Mouse (Mus musculus) granulocyte monocyte progenitor cell, adult 5-6 weeks (primary cell): ENCODE data around the gene Hivep3. TPM values are rescaled to one million over a fixed set of nuclear protein-coding genes. Genes with fewer than 3 reads are reported as not detected.

Experiments
- ATAC-seq: replicated peaks from 2 replicates; pipeline ENCODE4 v1.8.0; 2016; ENCODE audit warnings: mild to moderate bottlenecking, moderate TSS enrichment, inconsistent platforms; ENCODE audit not compliant: poor library complexity, severe bottlenecking
- total RNA-seq, 2 experiments: library from RNA; stranded (forward) in 1 of 2; stranded (reverse) in 1 of 2; fragments of 200-712, 200-1000 nt in 1 of 2; fragments of >200 nt in 1 of 2; fragmentation: Nextera tagmentation in 1 of 2; gene quantifications; 2 replicates each; pipeline ENCODE4 v1.2.3; 2014 to 2017

Hivep3 gene
- total RNA-seq, 2 experiments from 2014 or later = 4.4 to 11.9 TPM

GRCm38 (mm10) chr4:119865827-119866455, 132.4 kb downstream of the Hivep3 start:
- no peak for ATAC-seq

GRCm38 (mm10) chr4:119867132-119867531, 133.5 kb downstream of the Hivep3 start:
- no peak for ATAC-seq

GRCm38 (mm10) chr4:119870411-119870810, 136.8 kb downstream of the Hivep3 start:
- no peak for ATAC-seq

DNA sequence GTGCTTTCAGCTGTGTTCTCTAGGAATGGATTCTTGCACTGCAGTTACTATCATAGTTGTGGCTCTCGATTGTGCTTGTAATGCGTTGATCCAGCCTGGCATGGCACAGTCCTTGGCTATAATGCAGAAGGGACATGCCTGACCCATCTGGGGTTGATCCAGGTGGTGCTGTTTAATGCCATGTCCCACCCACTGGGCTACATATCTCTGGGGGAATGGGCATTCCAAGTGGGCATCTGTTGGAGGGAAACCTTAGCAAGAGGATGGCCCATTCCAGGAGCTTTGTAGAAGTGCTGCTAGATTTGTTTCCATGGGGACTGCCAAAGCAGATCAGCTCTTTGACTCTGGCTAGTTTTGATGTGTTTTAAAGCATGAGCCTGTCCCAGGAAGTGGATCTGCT, 137.9 kb downstream of the Hivep3 start:
- no peak for ATAC-seq

DNA sequence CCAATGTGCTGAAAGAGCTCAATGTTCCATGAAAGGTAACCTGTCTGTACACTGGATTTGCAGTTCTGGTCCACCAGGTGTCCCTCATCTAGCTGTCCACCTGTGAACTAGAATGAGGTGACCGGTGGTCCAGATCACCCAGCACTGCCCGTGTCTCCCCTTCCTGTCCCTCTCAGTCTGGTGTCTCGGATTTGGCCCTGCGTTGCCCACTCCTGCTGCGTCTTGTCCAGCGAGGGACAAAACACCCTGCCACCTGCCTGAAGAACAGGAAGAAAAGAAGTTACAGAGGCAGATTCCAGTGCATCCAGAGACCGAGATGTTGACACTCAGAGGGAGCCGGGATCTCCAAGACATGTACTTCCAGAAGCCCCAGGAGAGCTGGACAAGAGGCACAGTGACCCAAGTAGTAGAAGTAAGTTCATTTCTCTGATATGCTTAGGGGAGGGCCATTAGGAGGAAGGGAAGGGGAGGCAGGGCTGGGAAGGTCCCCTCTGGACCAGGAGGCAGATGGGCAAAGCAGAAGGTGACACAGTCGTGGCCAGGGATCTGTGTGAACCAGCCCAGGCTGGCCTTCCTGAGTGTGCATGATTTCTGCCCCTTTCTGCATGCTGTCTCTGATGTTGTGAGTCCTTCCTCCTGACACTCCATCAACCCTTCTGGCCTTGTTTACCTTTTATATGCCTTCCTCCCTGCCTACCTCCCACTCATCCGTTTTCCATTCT, 138.4 kb downstream of the Hivep3 start:
- ATAC-seq = no peak

DNA sequence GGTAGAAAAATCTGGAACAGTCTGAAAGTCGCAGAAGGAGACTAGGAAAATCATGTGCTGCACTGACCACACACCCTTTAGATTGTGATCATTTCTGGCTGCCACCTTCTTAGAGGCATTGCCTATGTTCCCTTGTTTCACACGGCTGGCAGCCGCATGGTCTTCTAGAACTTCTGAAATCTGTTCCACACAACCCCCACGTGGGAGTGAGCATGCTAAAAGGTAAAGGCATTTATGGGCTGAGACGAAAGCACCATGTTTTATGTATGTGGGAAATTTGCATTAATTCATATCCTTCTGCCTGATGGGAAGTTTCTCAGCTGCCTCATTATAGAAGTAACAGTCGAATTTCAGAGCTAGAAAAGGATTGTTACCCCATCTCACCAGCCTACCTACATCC, 140.4 kb downstream of the Hivep3 start:
- ATAC-seq = no peak

DNA sequence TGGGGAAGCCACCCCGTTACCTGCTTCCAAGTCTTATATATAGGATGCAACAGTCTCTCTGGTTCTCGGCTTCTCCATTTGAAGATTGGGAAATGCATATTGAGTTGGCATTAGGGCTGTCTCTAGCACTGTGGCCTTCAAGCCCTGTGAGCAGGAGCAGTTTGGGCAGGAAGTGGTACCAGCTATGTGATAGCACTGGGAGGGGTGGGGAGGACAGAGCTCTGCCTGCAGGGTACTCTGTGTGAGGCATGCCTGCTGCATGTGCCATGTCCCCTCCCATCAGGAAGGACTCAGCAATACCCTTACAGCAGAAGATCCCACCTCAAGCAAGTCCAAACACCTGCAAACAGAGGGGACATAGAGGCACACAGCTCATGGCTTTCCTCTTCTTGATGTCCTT, 142.0 kb downstream of the Hivep3 start:
- no peak for ATAC-seq

GRCm38 (mm10) chr4:119876535-119877160, 143.1 kb downstream of the Hivep3 start:
- no peak for ATAC-seq

DNA sequence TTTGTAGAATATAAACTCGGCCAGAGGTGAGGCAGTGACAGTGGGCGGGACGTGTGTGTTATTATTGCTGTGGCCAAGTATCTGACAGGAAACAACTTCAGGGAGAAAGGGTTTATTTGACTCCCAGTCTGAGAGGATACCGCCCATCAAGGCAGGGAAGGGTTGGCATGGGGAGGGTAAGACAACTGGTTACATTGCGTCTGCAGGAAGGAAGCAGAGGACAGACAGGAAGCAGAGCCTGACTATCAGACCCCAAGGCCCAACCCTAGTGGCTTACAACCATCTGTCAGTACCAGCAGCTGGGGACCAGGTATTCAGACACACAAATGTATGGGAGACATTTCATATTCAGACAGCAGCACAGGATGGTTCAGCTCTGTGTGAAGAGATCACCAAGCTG, 144.6 kb downstream of the Hivep3 start:
- ATAC-seq = no peak

DNA sequence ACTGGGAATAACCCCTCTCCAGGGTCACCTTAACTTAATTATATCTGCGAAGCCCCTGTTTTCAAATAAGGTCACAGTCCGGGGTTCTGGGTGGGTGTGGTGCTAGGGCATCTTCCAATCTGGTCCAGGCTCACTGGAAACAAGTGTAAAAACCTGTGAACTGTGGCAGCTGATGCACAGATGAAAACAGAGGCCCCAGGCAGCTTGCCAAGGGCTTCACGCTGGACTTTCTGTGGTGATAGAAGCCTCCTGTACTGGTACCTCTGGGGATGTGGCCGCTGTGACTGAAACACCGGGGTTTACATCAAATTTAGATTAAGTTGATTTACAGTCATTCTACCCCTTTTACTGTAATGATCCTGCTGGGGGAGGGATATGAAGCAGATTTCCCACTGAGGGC, 146.1 kb downstream of the Hivep3 start:
- no peak for ATAC-seq

DNA sequence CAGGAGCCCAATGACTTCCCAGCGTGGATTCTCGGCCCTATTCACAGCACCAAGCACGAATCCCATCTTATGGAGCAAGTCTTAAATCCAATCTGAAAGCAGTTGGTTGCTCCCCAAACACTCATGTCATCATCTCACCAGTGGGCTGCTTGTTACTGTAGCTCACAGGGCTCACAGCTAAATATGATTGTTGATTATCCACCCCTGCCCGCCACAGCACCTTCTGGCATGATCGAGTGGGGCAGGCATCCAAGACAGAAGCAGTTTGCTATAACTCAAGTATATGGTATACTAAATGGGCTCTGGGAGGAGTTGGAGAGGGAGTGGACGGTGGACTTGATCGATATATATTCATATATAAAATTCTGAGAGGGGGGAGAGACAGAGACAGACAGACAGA, 146.7 kb downstream of the Hivep3 start:
- ATAC-seq = no peak

DNA sequence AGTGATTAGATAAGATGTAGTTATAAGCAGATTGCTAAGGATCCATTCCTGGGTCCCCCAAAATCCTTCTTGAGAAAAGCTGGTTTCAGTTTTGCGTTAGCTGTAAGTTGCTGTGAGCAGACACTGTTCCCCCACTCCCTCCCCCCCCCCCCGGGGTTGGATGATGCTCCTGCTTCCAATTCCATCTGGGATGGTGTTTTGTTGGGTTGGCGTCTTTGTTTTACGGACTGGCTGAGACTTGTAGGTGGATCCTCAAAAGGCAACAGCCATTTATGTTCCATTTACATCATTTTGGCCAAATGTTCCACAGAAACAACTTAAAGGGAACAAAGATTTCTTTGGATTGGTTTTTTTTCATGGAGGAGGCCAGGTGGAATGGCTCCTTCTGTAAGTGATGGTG, 147.7 kb downstream of the Hivep3 start:
- ATAC-seq = no peak

DNA sequence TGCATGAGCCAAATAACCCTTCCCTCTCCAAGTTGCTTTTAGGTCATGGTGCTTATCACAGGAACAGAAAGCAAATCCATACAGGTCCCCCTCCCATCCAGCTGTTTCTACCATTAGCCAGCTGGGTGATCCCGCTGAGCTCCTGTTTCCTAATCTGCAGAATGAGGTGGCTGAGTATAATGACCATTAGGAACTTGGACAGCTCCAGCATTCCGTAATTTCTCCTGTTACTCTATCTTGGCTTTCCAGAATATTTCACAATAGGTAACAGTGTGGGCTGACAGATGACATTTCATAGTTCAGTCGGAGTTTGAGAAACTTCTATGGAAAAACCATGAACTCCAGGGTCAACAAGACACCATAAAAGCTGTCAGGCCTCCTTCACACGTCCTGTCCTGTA, 148.8 kb downstream of the Hivep3 start:
- ATAC-seq = no peak

DNA sequence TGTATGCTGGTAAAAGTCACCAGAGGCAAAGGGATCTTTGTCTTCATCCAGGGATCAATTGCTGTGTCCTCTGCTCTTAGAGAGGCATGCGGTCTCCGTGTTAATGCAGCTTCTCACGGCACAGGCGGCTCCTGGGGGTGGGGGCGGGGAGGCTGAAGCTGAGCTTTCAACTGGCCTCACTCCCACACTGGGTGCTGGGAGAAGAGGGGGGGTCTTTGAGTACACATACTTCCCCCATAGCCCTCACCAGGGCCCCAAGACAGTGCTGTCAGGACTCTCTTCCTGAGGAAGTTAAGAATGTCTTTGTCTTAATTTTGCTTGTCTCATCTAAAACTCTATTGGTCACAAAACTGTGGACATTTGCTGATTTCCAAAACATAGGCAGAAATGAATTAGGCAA, 149.2 kb downstream of the Hivep3 start:
- ATAC-seq = no peak

DNA sequence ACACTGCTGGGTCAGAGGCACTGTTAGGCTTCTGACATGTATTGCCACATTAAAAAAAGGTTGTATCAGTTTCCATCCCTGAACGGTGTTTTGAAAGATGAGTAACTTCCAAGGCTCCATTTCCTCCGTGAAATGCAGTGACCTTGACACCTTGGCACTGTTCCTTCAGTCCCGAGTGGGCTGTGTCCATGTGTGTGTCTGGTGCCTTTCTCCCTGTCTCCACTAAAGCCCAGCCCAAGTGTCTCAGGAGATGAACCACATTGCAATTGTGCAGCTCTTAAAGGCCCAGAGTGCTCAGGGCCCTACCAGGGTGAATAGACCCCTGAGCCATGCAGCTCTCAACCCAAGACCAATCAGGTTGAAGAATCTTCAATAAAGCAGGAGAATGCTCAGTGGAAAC, 153.0 kb downstream of the Hivep3 start:
- ATAC-seq = no peak

GRCm38 (mm10) chr4:119887523-119888177, 154.1 kb downstream of the Hivep3 start:
- no peak for ATAC-seq

DNA sequence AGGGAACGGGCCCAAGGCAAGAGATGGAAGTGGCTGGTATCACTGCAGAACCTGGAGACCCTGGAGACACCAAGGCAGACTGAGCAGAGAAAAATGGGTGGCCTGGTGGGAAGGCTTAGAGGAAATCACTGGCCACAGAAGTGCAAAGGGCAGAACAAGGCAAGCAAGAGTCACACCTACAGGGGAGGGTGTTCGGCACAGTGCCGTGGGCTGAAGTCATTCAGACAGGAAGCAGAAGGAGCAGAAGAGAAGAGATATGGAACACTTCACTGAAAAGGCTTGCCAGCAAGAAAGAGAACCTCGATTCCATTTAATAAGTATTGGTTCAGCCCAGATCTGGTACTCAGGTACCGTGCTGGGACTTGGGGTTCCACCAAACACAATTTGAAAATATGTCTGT, 156.2 kb downstream of the Hivep3 start:
- no peak for ATAC-seq

GRCm38 (mm10) chr4:119893255-119893779, 159.7 kb downstream of the Hivep3 start:
- no peak for ATAC-seq

DNA sequence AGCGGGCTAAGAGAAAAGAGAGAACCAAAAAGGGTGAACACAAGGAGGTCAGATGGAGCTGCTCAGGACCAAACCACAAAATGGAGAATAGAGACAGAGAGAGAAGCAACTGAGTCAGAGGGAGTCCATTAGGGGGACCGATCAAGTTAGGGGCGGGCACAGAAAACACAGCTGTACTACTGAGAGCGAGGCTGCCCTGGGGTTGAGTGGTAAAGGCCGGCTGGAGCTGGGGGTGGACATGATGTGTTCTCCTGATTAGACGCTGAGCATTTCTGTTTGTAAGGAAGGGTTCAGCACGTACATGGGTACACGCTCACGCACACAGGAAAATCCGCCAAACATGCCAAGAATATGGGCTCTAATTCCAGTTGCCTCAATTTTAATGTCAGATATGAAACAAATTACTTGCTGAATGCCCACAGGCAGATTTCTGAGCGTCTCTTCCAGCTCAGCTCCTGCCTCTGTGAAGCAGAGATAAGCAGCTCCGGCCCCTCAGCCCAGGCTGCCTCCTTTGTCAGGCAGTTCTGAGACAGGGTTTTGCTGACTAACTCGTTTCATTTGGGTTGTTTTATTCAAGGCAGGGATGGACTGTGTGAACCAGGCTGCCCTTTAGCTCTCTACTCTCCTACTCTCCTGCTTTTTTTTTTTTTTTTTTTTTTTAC, 161.3 kb downstream of the Hivep3 start:
- no peak for ATAC-seq

- ATAC-seq = no peak
These were observed 161.9 kb downstream of the Hivep3 start for GRCm38 (mm10) chr4:119895504-119895903.

DNA sequence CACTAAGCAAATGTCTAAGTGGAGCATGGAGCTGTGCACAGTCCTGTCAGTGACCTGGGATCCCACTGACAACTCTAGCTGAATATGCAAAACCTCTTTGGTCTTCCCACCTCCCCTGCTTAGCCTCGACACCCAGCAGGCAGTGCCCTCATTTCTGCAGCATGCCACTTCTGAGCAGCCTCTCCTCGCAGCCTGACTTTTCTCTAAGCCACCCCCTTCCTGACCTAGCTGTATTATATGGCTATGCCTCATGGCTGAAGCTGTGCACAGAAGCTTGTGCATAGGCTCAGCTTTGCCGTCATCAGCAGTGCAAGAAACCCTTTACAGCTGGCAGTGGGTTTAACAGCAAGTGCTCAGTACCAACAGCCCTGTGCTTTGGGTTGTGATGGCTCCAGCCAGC, 163.0 kb downstream of the Hivep3 start:
- ATAC-seq = no peak
